ENCODE assay signal across 8 mouse cellular contexts in genomic region chr12:111574887-111575838, GRCm38 (mm10). TPM values are rescaled to one million over a fixed set of nuclear protein-coding genes. Genes with fewer than 3 reads are reported as not detected.
DNase-seq lines count a peak whose midpoint lies in the region; ATAC-seq and TF ChIP-seq lines count a peak whose summit lies in the region.

No protein-coding gene starts in this region.

- peak overlapping the region; percentile 76 for H3K4me3 ChIP-seq in hindbrain, embryonic 16.5 days (ENCODE audit: low read length)
- peak overlapping the region; percentile 95 for H3K4me3 ChIP-seq in liver, embryonic 12.5 days
- H3K4me3 ChIP-seq in midbrain, postnatal 0 days (ENCODE audit: low read depth, low read length), result peak overlapping the region; percentile 82

- no peaks in the 10 kb centered on the region for H3K27me3 ChIP-seq in hindbrain, embryonic 16.5 days (replicated peaks; ENCODE audit: control insufficient read depth, insufficient read depth, low read length)
- H3K27me3 ChIP-seq in liver, embryonic 12.5 days (replicated peaks), result peaks cover 19% of the 10 kb centered on the region
- H3K27me3 ChIP-seq in midbrain, postnatal 0 days (ENCODE audit: insufficient read depth, low read length), result no peaks in the 10 kb centered on the region

- H3K4me2 ChIP-seq in hindbrain, embryonic 16.5 days (ENCODE audit: low read length), result peak overlapping the region; percentile 87
- peak overlapping the region; percentile 86 for H3K4me2 ChIP-seq in liver, embryonic 12.5 days
- H3K4me2 ChIP-seq in midbrain, postnatal 0 days (ENCODE audit: low read depth, low read length, poor library complexity, severe bottlenecking), result peak overlapping the region; percentile 91

- peaks cover 24% of the 10 kb centered on the region for H3K4me1 ChIP-seq in hindbrain, embryonic 16.5 days (ENCODE audit: control insufficient read depth, insufficient read depth, low read depth, low read length)
- H3K4me1 ChIP-seq in liver, embryonic 12.5 days, result peaks cover 46% of the 10 kb centered on the region
- peaks cover 14% of the 10 kb centered on the region; the same call in 1 of the 2 replicates for H3K4me1 ChIP-seq in midbrain, postnatal 0 days (ENCODE audit: insufficient read depth, low read length)

- peak overlapping the region; percentile 89 for H3K9ac ChIP-seq in hindbrain, embryonic 16.5 days (ENCODE audit: low read depth, low read length)
- H3K9ac ChIP-seq in liver, embryonic 12.5 days, result peak overlapping the region; percentile 99
- H3K9ac ChIP-seq in midbrain, postnatal 0 days (replicated peaks; ENCODE audit: low read length, poor library complexity, severe bottlenecking), result peak overlapping the region; percentile 98

- DNase-seq in heart, adult 11 months, result peak; percentile 96
- DNase-seq in heart, postnatal 25 days (ENCODE audit: low spot score), result no peak
- DNase-seq in cerebellum, adult 9-11 months, result peak; percentile 64
- DNase-seq in frontal cortex, postnatal 10 days (ENCODE audit: low spot score in 2 of 2), result peak; percentile 18 to 40
- DNase-seq in midbrain, postnatal 0 days (ENCODE audit: low spot score), result peak; percentile 43
- DNase-seq in spleen, postnatal 10 days (ENCODE audit: low spot score in 2 of 2), result peak; percentile 58 to 70

- TF ChIP-seq CTCF in midbrain, postnatal 0 days (IDR thresholded peaks at IDR 0.05), result no peak

- no peaks in the 10 kb centered on the region for H3K36me3 ChIP-seq in hindbrain, embryonic 16.5 days (ENCODE audit: control insufficient read depth, insufficient read depth, low read length)
- no peaks in the 10 kb centered on the region; the same call in 1 of the 2 replicates for H3K36me3 ChIP-seq in liver, embryonic 12.5 days
- H3K36me3 ChIP-seq in midbrain, postnatal 0 days (ENCODE audit: insufficient read depth, low read length), result no peaks in the 10 kb centered on the region

- H3K27ac ChIP-seq in hindbrain, embryonic 16.5 days (ENCODE audit: low read depth, low read length), result peak overlapping the region; percentile 96
- peak overlapping the region; percentile 94 for H3K27ac ChIP-seq in liver, embryonic 12.5 days
- peak overlapping the region; percentile 96 for H3K27ac ChIP-seq in midbrain, postnatal 0 days (ENCODE audit: low read depth, low read length)

- intact Hi-C loops in heart, postnatal 25 days (cut with DNase I), result loop anchor here (5.0 kb wide), 1 partner anchor 38 kb away; the partner anchor contains the start of gene Eif5

- ATAC-seq in hindbrain, embryonic 16.5 days, result peak; percentile 38
- peak; percentile 59 for ATAC-seq in liver, embryonic 12.5 days
- ATAC-seq in midbrain, postnatal 0 days (ENCODE audit: low FRiP score), result peak; percentile 35; the same call in 1 of the 2 replicates

- H3K9me3 ChIP-seq in hindbrain, embryonic 16.5 days (ENCODE audit: control insufficient read depth, low read length), result no peaks in the 10 kb centered on the region
- H3K9me3 ChIP-seq in liver, embryonic 12.5 days (replicated peaks), result no peaks in the 10 kb centered on the region
- H3K9me3 ChIP-seq in midbrain, postnatal 0 days (ENCODE audit: low read length), result no peaks in the 10 kb centered on the region

- under 1% methylated on average over 58 of the region's 58 CpGs for WGBS in hindbrain, embryonic 16.5 days
- WGBS in liver, embryonic 12.5 days (ENCODE audit: insufficient replicate concordance), result under 1% methylated on average over 58 of the region's 58 CpGs
- WGBS in midbrain, postnatal 0 days, result under 1% methylated on average over 48 of the region's 58 CpGs

RNA-seq across cellular contexts. Expression of gene Mark3, which starts 0.8 kb away (rescaled TPM):
- total RNA-seq in heart, postnatal 25 days (2021), result 10 to 100 TPM; 52.9 to 54.3 TPM
- polyA plus RNA-seq in hindbrain, embryonic 16.5 days (2015; fragmentation: Nextera tagmentation; extraction: Ambion mirVana), result 26.4 and 38.3 TPM in 2 replicates
- polyA plus RNA-seq in liver, embryonic 12.5 days (2016; fragmentation: Nextera tagmentation; extraction: Ambion mirVana), result 32.9 and 35.2 TPM in 2 replicates
- 112 and 141 TPM in 2 replicates for total RNA-seq in midbrain, postnatal 0 days (2014; rRNA removed)
- 31.8 and 41.3 TPM in 2 replicates for polyA plus RNA-seq in midbrain, postnatal 0 days (2015; fragmentation: Nextera tagmentation; extraction: Ambion mirVana)

RNA-seq across cellular contexts. Expression of gene Eif5, which starts 37.3 kb away (rescaled TPM):
- 100 to 1,000 TPM; 140 to 145 TPM for total RNA-seq in heart, postnatal 25 days (2021)
- polyA plus RNA-seq in hindbrain, embryonic 16.5 days (2015; fragmentation: Nextera tagmentation; extraction: Ambion mirVana), result 482 and 486 TPM in 2 replicates
- 664 and 670 TPM in 2 replicates for polyA plus RNA-seq in liver, embryonic 12.5 days (2016; fragmentation: Nextera tagmentation; extraction: Ambion mirVana)
- total RNA-seq in midbrain, postnatal 0 days (2014; rRNA removed), result 283 and 376 TPM in 2 replicates
- 552 and 640 TPM in 2 replicates for polyA plus RNA-seq in midbrain, postnatal 0 days (2015; fragmentation: Nextera tagmentation; extraction: Ambion mirVana)
